Mouse (Mus musculus) left cerebral cortex, postnatal 10 days (tissue): ENCODE data around the gene Gse1. TPM values are rescaled to one million over a fixed set of nuclear protein-coding genes. Genes with fewer than 3 reads are reported as not detected.

ENCODE experiments used
- DNase-seq, 2 experiments: peaks; one replicate each; pipeline ENCODE4 v3.0.0; 2021 to 2022; ENCODE audit warnings: low spot score in 2 of 2, mixed read lengths in 1 of 2; ENCODE audit errors: extremely low spot score in 1 of 2
- intact Hi-C: fragments of 180-260 bp; cut with DNase I; formaldehyde crosslinking; loops from one replicate; pipeline ENCODE4 v1.15.1; 2025
- total RNA-seq, 2 experiments: library from RNA; stranded (reverse); gene quantifications; 2 replicates each; pipeline ENCODE4 v1.2.3; 2021

Gene Gse1
- total RNA-seq, 2 experiments from 2014 or later, result 41.7 to 45.3 TPM

DNA sequence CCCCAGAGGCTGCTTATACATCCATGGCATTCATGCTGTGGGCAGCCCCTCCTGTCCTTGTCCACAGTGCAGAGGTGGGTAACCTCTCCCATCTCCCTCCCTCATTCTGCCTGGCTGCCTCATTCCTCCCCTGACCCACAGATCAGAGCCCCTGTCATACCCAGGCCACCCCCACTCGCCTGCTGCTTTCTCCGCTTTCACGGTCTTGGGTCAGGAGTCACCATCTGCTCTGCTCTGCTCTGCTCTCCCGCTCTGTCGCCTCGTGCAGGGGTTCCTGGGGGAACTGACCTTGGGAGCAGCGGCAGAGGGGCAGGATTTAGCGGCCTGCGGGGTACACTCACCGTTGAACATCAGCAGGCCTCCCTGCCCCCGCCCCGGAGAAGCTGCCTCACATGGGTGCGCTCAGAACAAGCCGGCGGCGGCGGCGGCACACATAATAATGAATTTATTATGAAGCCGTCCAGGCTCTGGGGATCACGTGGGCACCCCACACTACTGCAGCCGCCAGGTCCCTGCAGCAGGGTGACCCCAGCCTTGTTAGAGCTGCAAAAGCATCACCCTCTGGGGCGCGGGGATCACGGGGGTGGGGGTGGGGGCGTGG is 321.2 kb downstream of the Gse1 start:
- no peak for DNase-seq
- intact Hi-C loops, result no loop called here

DNA sequence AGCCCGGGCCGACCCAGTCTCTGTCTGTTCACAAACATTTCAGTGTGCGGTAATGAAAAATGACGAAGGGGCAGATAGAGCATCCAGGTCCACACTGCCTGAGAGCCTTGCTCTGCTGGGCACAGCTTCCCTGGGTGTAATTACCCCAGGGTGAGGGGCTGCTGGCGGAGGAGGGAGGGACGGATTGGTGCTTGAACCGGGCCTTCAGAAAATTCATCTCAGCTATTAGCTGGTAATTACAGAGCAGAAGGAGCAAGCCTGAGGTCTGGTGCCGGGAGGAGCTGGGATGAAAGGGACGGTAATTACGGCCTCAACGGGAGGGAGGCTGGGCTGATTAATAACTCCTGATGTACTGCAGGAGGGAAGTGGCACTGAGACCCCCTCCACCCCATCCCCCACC is 321.7 kb downstream of the Gse1 start:
- intact Hi-C loops, result no loop called here
- DNase-seq, result no peak

- no peak for DNase-seq
- intact Hi-C loops, result no loop called here
Measured at GRCm38 (mm10) chr8:120550430-120550829, 322.2 kb downstream of the Gse1 start.

GRCm38 (mm10) chr8:120550937-120551676 is 322.9 kb downstream of the Gse1 start:
- no peak for DNase-seq
- intact Hi-C loops, result no loop called here

- DNase-seq, result no peak
- intact Hi-C loops, result no loop called here
Measured at GRCm38 (mm10) chr8:120551677-120551980, 323.4 kb downstream of the Gse1 start.

DNA sequence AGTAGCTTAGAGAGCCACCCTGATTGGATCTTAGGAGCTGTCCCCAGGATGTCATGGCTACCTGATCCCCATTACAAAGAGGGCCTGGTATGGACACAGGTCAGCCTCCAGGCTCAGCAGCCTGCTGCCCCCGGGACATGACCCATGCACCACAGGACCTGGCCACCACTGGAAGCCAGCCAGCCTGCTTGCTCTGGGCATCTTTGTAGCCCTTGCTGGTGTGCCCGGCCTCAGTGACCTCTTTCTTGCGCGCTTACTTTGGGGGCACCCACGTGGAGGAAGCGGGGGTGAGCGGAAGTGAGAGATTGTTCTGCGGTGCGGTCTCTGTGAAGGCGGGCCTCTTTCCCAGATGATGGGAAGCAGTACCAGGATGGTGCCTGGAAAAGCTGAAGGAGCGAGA is 324.3 kb downstream of the Gse1 start:
- DNase-seq, result no peak
- intact Hi-C loops, result no loop called here

- intact Hi-C loops, result no loop called here
- DNase-seq, result no peak
Measured at GRCm38 (mm10) chr8:120553441-120554123, 325.3 kb downstream of the Gse1 start.

DNA sequence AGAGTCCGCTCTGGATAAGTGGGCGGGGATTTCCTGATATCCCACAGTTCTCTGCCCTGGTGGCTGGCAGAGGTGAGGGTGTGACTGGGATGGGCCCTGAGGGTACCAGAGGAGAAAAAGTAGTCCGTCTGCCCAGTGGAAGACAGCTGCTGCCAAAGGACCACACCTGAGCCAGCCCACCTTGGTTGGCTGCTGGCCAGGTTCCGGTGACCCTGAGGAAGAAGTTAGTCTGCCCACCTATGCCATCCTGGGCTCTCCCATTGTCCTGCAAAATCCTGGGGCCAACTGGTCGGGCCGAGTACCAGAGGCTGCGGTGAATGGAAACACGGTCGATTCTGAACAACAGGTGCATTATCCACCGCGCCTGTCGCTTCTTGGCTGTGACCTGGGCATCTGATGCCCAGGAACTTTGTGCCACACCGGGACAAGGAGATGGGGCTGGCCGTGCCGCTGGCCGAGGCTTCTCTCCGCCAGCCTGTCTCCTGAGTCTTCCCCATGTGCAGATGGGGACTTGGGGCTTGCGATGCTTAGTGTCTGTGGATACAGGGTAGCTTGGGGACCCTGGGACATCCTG is 326.3 kb downstream of the Gse1 start:
- DNase-seq, result no peak
- intact Hi-C loops, result no loop called here

DNA sequence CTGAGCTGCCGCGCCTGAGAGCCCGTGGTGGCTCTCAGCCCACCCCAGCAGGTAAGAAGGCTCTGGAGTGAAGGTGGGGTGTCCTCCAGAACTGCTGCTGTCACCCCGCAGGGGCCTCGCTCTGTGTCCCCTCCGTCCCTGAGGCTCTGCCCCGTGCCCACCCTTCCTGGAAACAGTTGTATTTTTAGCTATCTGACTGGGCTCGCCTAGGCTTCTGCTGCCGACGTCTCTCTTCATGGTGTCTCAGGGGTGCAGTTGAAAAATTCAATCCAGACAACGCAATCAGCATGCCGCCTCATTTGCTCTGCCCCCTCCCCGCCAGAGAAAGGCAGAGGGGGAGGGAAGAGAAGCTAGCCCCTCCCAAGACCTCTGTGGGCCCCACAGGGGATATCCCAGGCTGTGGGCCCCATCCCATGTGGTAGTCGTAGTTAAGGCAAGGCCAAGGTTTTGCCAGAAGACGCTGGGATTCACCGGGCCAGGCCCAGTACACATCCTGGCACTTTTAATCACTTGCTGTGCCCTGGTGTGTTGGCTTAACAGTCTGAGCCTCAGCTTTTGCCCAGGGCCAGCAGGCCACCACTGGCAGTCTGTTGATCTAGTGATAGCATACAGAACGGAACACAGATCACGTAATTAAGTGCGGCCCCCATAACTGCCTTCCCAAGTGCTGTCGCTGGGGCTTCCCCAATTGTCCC is 328.1 kb downstream of the Gse1 start:
- intact Hi-C loops, result no loop called here
- DNase-seq, result no peak

DNA sequence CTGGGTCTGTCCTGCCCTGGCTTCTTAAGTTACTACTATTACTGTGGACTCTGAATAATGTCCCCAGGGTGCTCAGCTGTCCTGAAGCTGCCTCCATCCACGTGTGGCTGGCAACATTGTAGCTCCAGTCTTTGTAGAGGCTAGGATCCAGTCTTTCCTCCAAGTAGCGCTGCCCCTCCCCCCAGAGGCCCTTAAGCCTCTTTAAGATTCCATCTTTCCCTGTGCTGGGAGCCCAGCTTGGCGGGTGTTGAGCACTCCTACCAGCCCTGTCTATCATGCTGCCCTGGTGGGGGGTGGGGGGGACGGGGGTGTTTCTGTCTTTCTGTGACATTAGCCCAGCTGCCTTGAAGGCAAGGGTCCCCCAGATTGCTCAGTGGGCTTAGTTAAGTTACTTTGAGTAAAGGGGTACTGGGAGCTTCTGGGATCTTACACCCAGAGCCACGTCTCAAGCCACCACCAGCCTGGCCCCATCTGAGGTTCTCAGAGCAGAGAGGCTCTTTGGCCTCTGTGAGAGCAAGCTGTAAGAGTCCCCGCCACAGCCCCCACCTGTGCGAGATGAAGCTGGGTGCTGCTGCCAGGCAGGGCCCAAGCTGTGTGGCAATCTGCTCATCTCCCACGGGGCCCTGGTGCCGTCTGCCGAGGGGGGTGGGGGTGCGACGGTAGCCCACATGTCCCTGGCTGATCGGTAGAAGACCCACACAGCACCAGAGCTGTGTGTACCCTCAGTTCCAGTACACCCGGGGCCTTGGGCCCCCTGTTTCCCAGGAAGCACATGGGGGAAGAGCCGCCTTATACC is 329.1 kb downstream of the Gse1 start:
- intact Hi-C loops, result no loop called here
- DNase-seq, result peak in 1 of 2 experiments; percentile 69

DNA sequence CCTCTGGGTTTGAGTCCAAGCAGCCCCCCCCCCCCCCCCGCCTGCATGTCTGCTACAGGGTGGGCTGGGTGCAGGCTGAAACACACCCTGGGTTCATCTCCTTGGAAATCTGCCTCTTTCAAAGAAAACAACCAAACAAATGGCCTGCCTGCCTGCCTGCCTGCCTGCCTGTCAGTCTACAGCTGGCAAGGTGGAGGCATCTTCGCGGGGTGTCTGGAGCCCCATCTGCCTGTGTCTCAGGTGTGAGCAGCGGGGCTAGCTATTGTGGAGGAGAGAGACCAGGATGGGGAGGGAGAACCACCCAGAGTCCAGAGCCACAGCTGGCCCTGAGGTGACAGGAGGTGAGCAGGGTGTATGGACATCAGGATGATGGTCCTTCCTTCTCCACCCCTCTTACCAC is 329.9 kb downstream of the Gse1 start:
- no peak for DNase-seq
- intact Hi-C loops, result no loop called here

DNA sequence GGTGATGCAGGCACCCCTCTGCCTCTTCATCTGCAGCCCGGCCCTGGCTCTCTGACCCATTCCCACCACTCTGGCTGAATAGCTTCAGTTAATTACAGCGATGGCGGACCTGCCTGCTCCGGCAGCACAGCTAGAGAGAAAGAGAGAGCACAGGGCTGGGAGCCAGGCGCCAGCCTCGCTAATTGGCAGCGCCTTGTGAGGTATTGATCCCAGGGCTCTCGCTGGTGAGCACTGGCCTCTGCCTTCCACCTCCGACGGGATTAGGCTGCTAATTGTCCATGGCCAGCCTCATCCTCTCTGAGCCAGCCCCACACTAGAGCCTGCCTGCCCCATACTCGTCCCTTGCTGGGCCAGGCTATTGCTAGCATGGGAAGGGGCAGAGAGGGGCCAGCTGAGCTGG is 331.4 kb downstream of the Gse1 start:
- DNase-seq, result no peak
- intact Hi-C loops, result no loop called here

DNA sequence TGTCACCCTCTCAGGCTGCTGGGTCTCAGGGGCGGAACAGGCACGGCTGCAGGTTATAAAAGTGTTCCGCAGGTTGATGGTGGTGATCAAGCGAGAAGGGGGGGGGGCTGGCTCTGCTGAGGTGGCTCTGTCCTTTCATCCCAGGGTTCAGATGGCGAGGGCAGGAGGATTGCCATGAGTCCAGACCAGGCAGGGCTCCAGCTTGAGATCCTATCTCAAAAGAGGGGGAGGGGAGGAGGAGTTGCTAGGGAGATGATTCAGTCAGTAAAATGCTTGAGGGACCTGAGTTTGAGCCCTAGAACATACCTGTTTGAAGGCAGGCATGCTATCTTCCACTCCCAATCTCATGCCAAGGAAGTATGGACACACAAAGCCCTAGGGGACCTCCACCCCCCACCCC is 332.3 kb downstream of the Gse1 start:
- no peak for DNase-seq
- intact Hi-C loops, result no loop called here

- DNase-seq, result no peak
- intact Hi-C loops, result no loop called here
Measured at GRCm38 (mm10) chr8:120561539-120562435, 333.5 kb downstream of the Gse1 start.

- intact Hi-C loops, result no loop called here
Measured at GRCm38 (mm10) chr8:120562680-120563347, 334.6 kb downstream of the Gse1 start.

DNA sequence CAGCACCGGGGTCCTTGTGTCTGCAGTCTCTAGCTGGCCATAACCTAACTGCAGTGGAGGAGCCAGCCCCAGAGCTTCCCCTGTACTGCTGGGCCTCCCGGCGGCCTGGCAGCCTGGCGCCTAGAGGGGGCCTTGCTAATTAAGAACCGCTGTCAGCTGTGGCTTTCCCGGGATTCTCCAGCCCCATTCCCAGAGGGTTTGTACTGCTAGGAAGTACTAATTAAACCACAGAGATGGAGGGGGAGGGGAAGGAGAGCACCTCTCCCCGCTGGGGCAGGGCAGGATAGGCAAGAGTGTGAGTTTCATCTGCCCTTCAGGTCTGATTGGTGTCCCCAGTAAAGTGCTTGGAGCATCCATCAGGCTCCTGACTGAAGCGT is 335.1 kb downstream of the Gse1 start:
- DNase-seq, result no peak
- intact Hi-C loops, result no loop called here

More at GRCm38 (mm10) chr8:120562680-120563347, 334.6 kb downstream of the Gse1 start:
- DNase-seq, result no peak
